Mouse (Mus musculus) limb, embryonic 14.5 days (tissue): ENCODE results near the gene Samd13. TPM values are rescaled to one million over a fixed set of nuclear protein-coding genes. Genes with fewer than 3 reads are reported as not detected.
A peak's percentile ranks its signal among the peaks of the same experiment; 100 is the strongest.

Experiments used
- ATAC-seq: fragments of 200-750 bp; cut with Nextera tagmentation; 2 replicates; pipeline ENCODE4 v1.8.0; 2017; ENCODE audit warnings: low read depth, moderate number of reproducible peaks, moderate TSS enrichment; ENCODE audit not compliant: low FRiP score
- DNase-seq: peaks from one replicate; pipeline ENCODE4 v3.0.0-alpha.2; 2015; ENCODE audit warnings: low spot score
- H3K27ac ChIP-seq: fragments of 300-500 bp; sonication (generic); replicated peaks from 2 replicates; pipeline ENCODE4 v1.5.1; 2014; ENCODE audit warnings: low read depth, mild to moderate bottlenecking, low read length, moderate library complexity, mixed read lengths
- H3K27me3 ChIP-seq: fragments of 300-500 bp; sonication (generic); 2 replicates; pipeline ENCODE4 v1.6.1; 2014; ENCODE audit warnings: low read length, mixed read lengths; ENCODE audit not compliant: control insufficient read depth, insufficient read depth
- H3K36me3 ChIP-seq: fragments of 300-500 bp; sonication (generic); 2 replicates; pipeline ENCODE4 v1.6.1; 2014; ENCODE audit warnings: mild to moderate bottlenecking, low read length, moderate library complexity, mixed read lengths; ENCODE audit not compliant: control insufficient read depth, insufficient read depth
- H3K4me1 ChIP-seq: fragments of 300-500 bp; sonication (generic); 2 replicates; pipeline ENCODE4 v1.6.1; 2014; ENCODE audit warnings: antibody characterized with exemption, low read length, mixed read lengths; ENCODE audit not compliant: control insufficient read depth, insufficient read depth
- H3K4me2 ChIP-seq: fragments of 300-500 bp; sonication (generic); replicated peaks from 2 replicates; pipeline ENCODE4 v1.6.1; 2014; ENCODE audit warnings: low read depth, mild to moderate bottlenecking, low read length, moderate library complexity; ENCODE audit not compliant: severe bottlenecking
- H3K4me3 ChIP-seq: fragments of 300-500 bp; sonication (generic); replicated peaks from 2 replicates; pipeline ENCODE4 v1.5.1; 2014; ENCODE audit warnings: low read length
- H3K9ac ChIP-seq: fragments of 300-500 bp; sonication (generic); 2 replicates; pipeline ENCODE4 v1.6.1; 2014; ENCODE audit warnings: mild to moderate bottlenecking, low read depth, low read length, moderate library complexity; ENCODE audit not compliant: severe bottlenecking
- H3K9me3 ChIP-seq: fragments of 300-500 bp; sonication (generic); 2 replicates; pipeline ENCODE4 v1.6.1; 2016; ENCODE audit warnings: low read length; ENCODE audit not compliant: control insufficient read depth
- POLR2A ChIP-seq: fragments of 200-500 bp; IDR thresholded peaks from 2 replicates; pipeline ENCODE4 v1.8.0; 2012; ENCODE audit warnings: inconsistent platforms, mild to moderate bottlenecking, moderate library complexity, borderline replicate concordance; ENCODE audit not compliant: insufficient read depth, insufficient read length; ENCODE audit errors: extremely low read depth
- WGBS: fragments of 180-500 bp; shearing (Covaris S2); extraction: QIAGEN DNeasy Blood & Tissue Kit; methylation state at CpG from one replicate; pipeline ENCODE4 v1.1.7; 2014; 5-methylcytosine and 5-hydroxymethylcytosine counted together
- polyA plus RNA-seq, 2 experiments: library from polyadenylated mRNA; depleted of rRNA in 1 of 2; stranded (reverse) in 1 of 2; unstranded in 1 of 2; fragments of >200 nt; fragmentation: Nextera tagmentation in 1 of 2; extraction: Ambion mirVana in 1 of 2; gene quantifications; 2 replicates each; pipeline versions ENCODE4 v1.2.1 to v1.2.3; 2012 to 2014

The Samd13 gene
- polyA plus RNA-seq, 2 experiments: 0.72 to 0.83 TPM

GRCm38 (mm10) chr3:146683095-146683494 is 2.3 kb downstream of the Samd13 start:
- Histone ChIP-seq H3K4me2 (peak overlapping the region; percentile 49; the same call in 1 of the 2 replicates), H3K36me3 (no peaks in the 10 kb centered on the region), H3K4me3 (no peak overlapping the region), H3K4me1 (peaks cover 14% of the 10 kb centered on the region), H3K9ac (0 out of 2 replicates have a peak overlapping the region, but pooled peaks have one; percentile 36), H3K27me3 (no peaks in the 10 kb centered on the region), H3K27ac (peak overlapping the region; percentile 44; the same call in 1 of the 2 replicates), H3K9me3 (no peaks in the 10 kb centered on the region)
- no peak for TF ChIP-seq POLR2A
- WGBS: 70% methylated on average over 2 of the region's 2 CpGs
- ATAC-seq: no peak
- DNase-seq: no peak

- no peaks in the 10 kb centered on the region for H3K9me3 ChIP-seq
- peak; percentile 88 for DNase-seq
- WGBS: 33% methylated on average over 13 of the region's 13 CpGs
- no peaks in the 10 kb centered on the region for H3K27me3 ChIP-seq
- H3K4me1 ChIP-seq: peaks cover 14% of the 10 kb centered on the region
- no peak for TF ChIP-seq POLR2A
- no peaks in the 10 kb centered on the region for H3K36me3 ChIP-seq
- H3K9ac ChIP-seq: peak overlapping the region; percentile 36
- H3K4me3 ChIP-seq: peak overlapping the region; percentile 18
- peak; percentile 51; the same call in 1 of the 2 replicates for ATAC-seq
- H3K4me2 ChIP-seq: peak overlapping the region; percentile 49
- peak overlapping the region; percentile 44 for H3K27ac ChIP-seq
Measured at GRCm38 (mm10) chr3:146682140-146682651, 3.2 kb downstream of the Samd13 start.

- Histone ChIP-seq H3K36me3 (no peaks in the 10 kb centered on the region), H3K4me3 (no peak overlapping the region), H3K9ac (no peak overlapping the region), H3K4me1 (peaks cover 14% of the 10 kb centered on the region), H3K27ac (peak overlapping the region; percentile 44; the same call in 1 of the 2 replicates), H3K27me3 (no peaks in the 10 kb centered on the region), H3K4me2 (peak overlapping the region; percentile 49), H3K9me3 (no peaks in the 10 kb centered on the region)
- DNase-seq: no peak
- TF ChIP-seq POLR2A: no peak
- 61% methylated on average over 8 of the region's 8 CpGs for WGBS
- no peak for ATAC-seq
Measured at GRCm38 (mm10) chr3:146681696-146682095, 3.7 kb downstream of the Samd13 start.

GRCm38 (mm10) chr3:146680625-146681024 is 4.8 kb downstream of the Samd13 start:
- TF ChIP-seq POLR2A: no peak

GRCm38 (mm10) chr3:146679646-146680045 is 5.7 kb downstream of the Samd13 start:
- H3K27me3 ChIP-seq: no peaks in the 10 kb centered on the region
- no peaks in the 10 kb centered on the region for H3K36me3 ChIP-seq
- ATAC-seq (no peak), DNase-seq (no peak)
- no peak overlapping the region for H3K4me2 ChIP-seq
- no peaks in the 10 kb centered on the region for H3K9me3 ChIP-seq
- TF ChIP-seq POLR2A: no peak
- H3K27ac ChIP-seq: no peak overlapping the region
- H3K4me3 ChIP-seq: no peak overlapping the region
- no peak overlapping the region for H3K9ac ChIP-seq
- WGBS: 91% methylated on average over 16 of the region's 16 CpGs
- H3K4me1 ChIP-seq: peaks cover 11% of the 10 kb centered on the region

More at GRCm38 (mm10) chr3:146680625-146681024, 4.8 kb downstream of the Samd13 start:
- 90% methylated on average over 13 of the region's 13 CpGs for WGBS
- H3K4me1 ChIP-seq: peaks cover 14% of the 10 kb centered on the region
- no peak overlapping the region for H3K4me3 ChIP-seq
- H3K27ac ChIP-seq: no peak overlapping the region
- no peak for DNase-seq
- no peaks in the 10 kb centered on the region for H3K9me3 ChIP-seq
- no peaks in the 10 kb centered on the region for H3K36me3 ChIP-seq
- H3K9ac ChIP-seq: no peak overlapping the region
- no peaks in the 10 kb centered on the region for H3K27me3 ChIP-seq
- no peak for ATAC-seq
- no peak overlapping the region for H3K4me2 ChIP-seq

GRCm38 (mm10) chr3:146676193-146676592 is 9.2 kb downstream of the Samd13 start:
- ATAC-seq (no peak), DNase-seq (no peak)
- TF ChIP-seq POLR2A: no peak
- Histone ChIP-seq H3K9ac (no peak overlapping the region), H3K4me2 (no peak overlapping the region), H3K27ac (no peak overlapping the region), H3K27me3 (no peaks in the 10 kb centered on the region), H3K4me1 (no peaks in the 10 kb centered on the region), H3K4me3 (no peak overlapping the region), H3K9me3 (no peaks in the 10 kb centered on the region), H3K36me3 (no peaks in the 10 kb centered on the region)
- WGBS: 95% methylated on average over 4 of the region's 4 CpGs
